Mouse (Mus musculus) liver, embryonic 14.5 days (tissue): ENCODE measurements around the gene Slc35a3. TPM values are rescaled to one million over a fixed set of nuclear protein-coding genes. Genes with fewer than 3 reads are reported as not detected.
A peak's percentile ranks its signal among the peaks of the same experiment; 100 is the strongest.
"Not testable (repeated sequence)": the region's sequence is repeated elsewhere in the genome, so short reads cannot be mapped to it uniquely, and the experiment has no call there.

Experiments
- ATAC-seq: fragments of 200-750 bp; cut with Nextera tagmentation; 2 replicates; pipeline ENCODE4 v1.8.0; 2017; ENCODE audit warnings: moderate number of reproducible peaks, mild to moderate bottlenecking, moderate library complexity; ENCODE audit not compliant: insufficient read depth
- DNase-seq, 3 experiments: peaks; one replicate each; pipeline ENCODE4 v3.0.0-alpha.2; 2012 to 2013; ENCODE audit warnings: low read depth in 3 of 3, low spot score in 3 of 3
- H3K27ac ChIP-seq: fragments of 300-500 bp; sonication (generic); 2 replicates; pipeline ENCODE4 v1.5.1; 2014; ENCODE audit warnings: moderate library complexity, mild to moderate bottlenecking, control low read depth, inconsistent platforms
- H3K27me3 ChIP-seq: fragments of 300-500 bp; sonication (generic); 2 replicates; pipeline ENCODE4 v1.6.1; 2014; ENCODE audit warnings: mild to moderate bottlenecking, low read length, moderate library complexity; ENCODE audit not compliant: control insufficient read depth, insufficient read depth
- H3K36me3 ChIP-seq: fragments of 300-500 bp; sonication (generic); replicated peaks from 2 replicates; pipeline ENCODE4 v1.6.1; 2014; ENCODE audit warnings: low read depth; ENCODE audit not compliant: control insufficient read depth, insufficient read depth
- H3K4me1 ChIP-seq, 2 experiments: fragments of 200-500 bp in 1 of 2; fragments of 300-500 bp in 1 of 2; sonication (generic) in 1 of 2; replicated peaks; 2 replicates each; pipeline ENCODE4 v1.6.1; 2012 to 2014; ENCODE audit warnings: antibody characterized with exemption in 1 of 2, inconsistent platforms in 1 of 2, low read length in 1 of 2; ENCODE audit not compliant: control insufficient read depth in 2 of 2, insufficient read depth in 2 of 2
- H3K4me2 ChIP-seq: fragments of 300-500 bp; sonication (generic); 2 replicates; pipeline ENCODE4 v1.6.1; 2014; ENCODE audit warnings: low read depth, mild to moderate bottlenecking, control low read depth, moderate library complexity
- H3K4me3 ChIP-seq, 2 experiments: fragments of 200-500 bp in 1 of 2; fragments of 300-500 bp in 1 of 2; sonication (generic) in 1 of 2; 2 replicates each; pipeline ENCODE4 v1.5.1; 2012 to 2014; ENCODE audit warnings: low read depth in 2 of 2, low read length in 2 of 2, mild to moderate bottlenecking in 2 of 2, control low read depth in 1 of 2, inconsistent platforms in 1 of 2, moderate library complexity in 1 of 2; ENCODE audit not compliant: insufficient read depth in 1 of 2
- H3K9ac ChIP-seq: fragments of 300-500 bp; sonication (generic); replicated peaks from 2 replicates; pipeline ENCODE4 v1.6.1; 2014; ENCODE audit warnings: mild to moderate bottlenecking, control low read depth, moderate library complexity
- H3K9me3 ChIP-seq: fragments of 300-500 bp; sonication (generic); 2 replicates; pipeline ENCODE4 v1.6.1; 2016; ENCODE audit warnings: low read length, mixed read lengths; ENCODE audit not compliant: control insufficient read depth
- CTCF ChIP-seq: IDR thresholded peaks from 2 replicates; pipeline ENCODE4 v1.5.1; 2016; ENCODE audit warnings: antibody characterized with exemption, low read depth, control low read depth
- EP300 ChIP-seq: IDR thresholded peaks from 2 replicates; pipeline ENCODE4 v1.6.1; 2016; ENCODE audit warnings: antibody characterized with exemption, low read depth
- WGBS: fragments of 180-500 bp; shearing (Covaris S2); extraction: QIAGEN DNeasy Blood & Tissue Kit; methylation state at CpG from one replicate; pipeline ENCODE4 v1.1.7; 2014; ENCODE audit not compliant: insufficient replicate concordance; 5-methylcytosine and 5-hydroxymethylcytosine counted together
- polyA plus RNA-seq, 2 experiments: library from polyadenylated mRNA; depleted of rRNA in 1 of 2; stranded (reverse) in 1 of 2; unstranded in 1 of 2; fragments of >200 nt; fragmentation: Nextera tagmentation in 1 of 2; extraction: Ambion mirVana in 1 of 2; gene quantifications; 2 replicates each; pipeline versions ENCODE4 v1.2.1 to v1.2.3; 2012 to 2014

The Slc35a3 gene
- polyA plus RNA-seq (2012; rRNA removed), result 6.1 and 7.6 TPM in 2 replicates
- 6.0 and 6.5 TPM in 2 replicates for polyA plus RNA-seq (2014; fragmentation: Nextera tagmentation; extraction: Ambion mirVana)

DNA sequence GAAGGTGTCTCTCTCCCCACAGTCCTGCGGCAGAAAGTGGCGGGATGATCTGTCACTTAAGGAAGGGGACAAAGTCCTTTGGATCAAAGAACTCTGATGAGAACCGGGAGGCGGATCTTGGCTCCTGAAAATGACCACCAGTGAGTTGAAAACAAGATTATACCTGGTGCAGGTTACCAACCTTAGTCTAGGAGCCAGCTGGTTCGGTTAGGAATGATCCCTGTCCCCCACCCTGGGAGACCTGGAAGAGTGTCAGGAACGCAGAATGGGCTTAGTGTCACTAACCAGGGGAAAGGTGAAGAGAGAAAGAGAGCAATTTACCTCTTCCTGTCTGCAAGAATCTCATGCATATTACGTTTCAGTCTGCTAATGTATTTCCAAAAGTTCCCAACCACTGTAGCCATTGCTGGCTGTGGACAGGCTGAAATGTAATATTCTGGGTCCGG lies at the start of gene Slc35a3:
Gene Slc35a3 (minus strand): TSS at position 396 of the 446 bp plus-strand sequence.
- Histone ChIP-seq H3K4me2 (peak within 1 kb of the TSS; percentile 87), H3K9ac (peak within 1 kb of the TSS; percentile 87), H3K27ac (peak within 1 kb of the TSS; percentile 58), H3K36me3 (no peaks in the 10 kb centered on the region), H3K4me1 (peaks cover 16 to 18% of the 10 kb centered on the region in 2 experiments), H3K27me3 (no peaks in the 10 kb centered on the region), H3K9me3 (no peaks in the 10 kb centered on the region), H3K4me3 (peak within 1 kb of the TSS; percentile 88 to 95)
- no peak for TF ChIP-seq CTCF
- TF ChIP-seq EP300, result no peak
- 6% methylated on average over 8 of the region's 8 CpGs for WGBS
- no peak for DNase-seq
- no peak for ATAC-seq

- DNase-seq, result no peak
- 84% methylated on average over 8 of the region's 8 CpGs for WGBS
- no peaks in the 10 kb centered on the region for H3K27me3 ChIP-seq
These were observed 40.2 kb upstream of the Slc35a3 start for GRCm38 (mm10) chr3:116752818-116753217.

GRCm38 (mm10) chr3:116751191-116751860 lies 38.7 kb upstream of the Slc35a3 start:
- TF ChIP-seq EP300 (no peak), CTCF (peak; percentile 72)
- H3K4me2 ChIP-seq, result no peak overlapping the region
- no peaks in the 10 kb centered on the region for H3K36me3 ChIP-seq
- ATAC-seq (peak; percentile 69), DNase-seq (peak; percentile 41 to 44 (median 42))
- H3K27ac ChIP-seq, result no peak overlapping the region
- H3K27me3 ChIP-seq, result no peaks in the 10 kb centered on the region
- 68% methylated on average over 4 of the region's 4 CpGs for WGBS
- no peaks in the 10 kb centered on the region for H3K4me1 ChIP-seq
- H3K4me3 ChIP-seq, result no peak overlapping the region
- no peak overlapping the region for H3K9ac ChIP-seq
- H3K9me3 ChIP-seq, result no peaks in the 10 kb centered on the region

More at GRCm38 (mm10) chr3:116752818-116753217, 40.2 kb upstream of the Slc35a3 start:
- H3K9ac ChIP-seq, result no peak overlapping the region
- H3K27ac ChIP-seq, result no peak overlapping the region
- no peaks in the 10 kb centered on the region for H3K9me3 ChIP-seq
- H3K4me2 ChIP-seq, result no peak overlapping the region
- no peak for TF ChIP-seq CTCF
- peaks cover 2% of the 10 kb centered on the region; the same call in 1 of the 2 replicates for H3K36me3 ChIP-seq
- ATAC-seq, result no peak
- H3K4me3 ChIP-seq, result no peak overlapping the region
- H3K4me1 ChIP-seq, result no peaks in the 10 kb centered on the region

DNA sequence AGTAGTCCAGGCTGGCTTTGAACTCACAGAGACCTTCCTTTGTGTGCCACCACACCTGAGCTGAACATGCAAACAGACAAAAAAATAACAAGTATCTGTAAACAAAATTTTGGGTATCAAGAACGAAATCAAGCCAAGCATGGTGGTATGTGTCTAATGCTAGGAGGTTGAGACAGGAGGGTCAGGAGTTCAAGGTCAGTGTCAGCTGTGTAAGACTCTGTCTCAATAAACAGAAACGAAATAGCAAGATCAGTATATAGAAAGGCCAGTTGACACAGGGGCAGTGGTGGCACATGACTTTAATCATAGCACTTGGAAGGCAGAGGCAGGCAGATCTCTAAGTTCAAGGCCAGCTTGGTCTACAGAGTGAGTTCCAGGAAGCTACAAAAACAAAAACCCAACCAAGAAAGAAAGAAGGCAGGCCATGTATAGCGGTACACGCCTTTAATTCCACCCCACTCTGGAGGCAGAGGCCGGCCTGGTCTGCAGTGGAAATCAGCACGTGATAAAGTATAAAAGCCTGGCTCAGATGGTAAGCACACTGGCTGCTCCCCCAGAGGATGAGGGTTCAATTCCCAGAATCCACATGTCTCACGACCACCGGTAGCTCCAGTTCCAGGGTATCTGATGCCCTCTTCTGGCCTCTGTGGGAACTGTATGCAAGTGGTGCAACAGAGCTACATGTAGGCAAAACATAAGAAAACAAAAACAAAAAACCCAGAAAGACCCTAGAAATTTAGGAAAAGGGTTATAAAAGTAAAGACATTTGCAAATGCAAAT lies 36.0 kb upstream of the Slc35a3 start:
- ATAC-seq (no peak), DNase-seq (peak in 1 of 3 experiments; percentile 10)
- no peaks in the 10 kb centered on the region for H3K4me1 ChIP-seq
- no peak overlapping the region for H3K4me3 ChIP-seq
- H3K9me3 ChIP-seq, result no peaks in the 10 kb centered on the region
- H3K4me2 ChIP-seq, result no peak overlapping the region
- H3K9ac ChIP-seq, result no peak overlapping the region
- no peak overlapping the region for H3K27ac ChIP-seq
- H3K27me3 ChIP-seq, result no peaks in the 10 kb centered on the region
- 52% methylated on average over 8 of the region's 8 CpGs for WGBS
- TF ChIP-seq CTCF, result peak; percentile 82
- no peak for TF ChIP-seq EP300
- H3K36me3 ChIP-seq, result no peaks in the 10 kb centered on the region

- H3K36me3 ChIP-seq, H3K4me1 ChIP-seq, H3K4me3 ChIP-seq, H3K4me2 ChIP-seq, DNase-seq, ATAC-seq, H3K9ac ChIP-seq, H3K9me3 ChIP-seq, H3K27me3 ChIP-seq, H3K27ac ChIP-seq: not testable (repeated sequence)
- 81% methylated on average over 7 of the region's 7 CpGs for WGBS
These were observed 35.0 kb upstream of the Slc35a3 start for GRCm38 (mm10) chr3:116747648-116748047.
